Mouse (Mus musculus) neural tube, embryonic 14.5 days (tissue): ENCODE data around the gene Agbl1. TPM values are rescaled to one million over a fixed set of nuclear protein-coding genes. Genes with fewer than 3 reads are reported as not detected.

Experiments
- ATAC-seq: fragments of 200-750 bp; cut with Nextera tagmentation; 2 replicates; pipeline ENCODE4 v1.8.0; 2017; ENCODE audit warnings: low read depth, mild to moderate bottlenecking, moderate TSS enrichment, moderate library complexity
- H3K27ac ChIP-seq: fragments of 300-500 bp; sonication (generic); 2 replicates; pipeline ENCODE4 v1.5.1; 2014; ENCODE audit warnings: low read depth, mild to moderate bottlenecking, control low read depth, low read length, moderate library complexity, mixed read lengths
- H3K27me3 ChIP-seq: fragments of 300-500 bp; sonication (generic); 2 replicates; pipeline ENCODE4 v1.6.1; 2014; ENCODE audit warnings: low read length; ENCODE audit not compliant: control insufficient read depth, insufficient read depth
- H3K36me3 ChIP-seq: fragments of 300-500 bp; sonication (generic); 2 replicates; pipeline ENCODE4 v1.6.1; 2014; ENCODE audit warnings: low read length, mixed read lengths; ENCODE audit not compliant: control insufficient read depth, insufficient read depth
- H3K4me1 ChIP-seq: fragments of 300-500 bp; sonication (generic); 2 replicates; pipeline ENCODE4 v1.6.1; 2014; ENCODE audit warnings: low read length; ENCODE audit not compliant: control insufficient read depth, insufficient read depth
- H3K4me2 ChIP-seq: fragments of 300-500 bp; sonication (generic); 2 replicates; pipeline ENCODE4 v1.6.1; 2014; ENCODE audit warnings: mild to moderate bottlenecking, low read depth, low read length, control low read depth
- H3K4me3 ChIP-seq: fragments of 300-500 bp; sonication (generic); 2 replicates; pipeline ENCODE4 v1.5.1; 2014; ENCODE audit warnings: low read depth, low read length, control low read depth, mixed read lengths
- H3K9ac ChIP-seq: fragments of 300-500 bp; sonication (generic); replicated peaks from 2 replicates; pipeline ENCODE4 v1.6.1; 2014; ENCODE audit warnings: low read depth, mild to moderate bottlenecking, control low read depth, low read length, mixed read lengths
- H3K9me3 ChIP-seq: fragments of 300-500 bp; sonication (generic); 2 replicates; pipeline ENCODE4 v1.6.1; 2016; ENCODE audit warnings: low read length; ENCODE audit not compliant: control insufficient read depth
- WGBS: fragments of 180-500 bp; shearing (Covaris S2); extraction: QIAGEN DNeasy Blood & Tissue Kit; methylation state at CpG from one replicate; pipeline ENCODE4 v1.1.7; 2014; 5-methylcytosine and 5-hydroxymethylcytosine counted together
- polyA plus RNA-seq: library from polyadenylated mRNA; unstranded; fragments of >200 nt; fragmentation: Nextera tagmentation; extraction: Ambion mirVana; gene quantifications from 2 replicates; pipeline ENCODE4 v1.2.1, GENCODE M21; 2014

The Agbl1 gene
- polyA plus RNA-seq = 0.15 and 0.29 TPM in 2 replicates

DNA sequence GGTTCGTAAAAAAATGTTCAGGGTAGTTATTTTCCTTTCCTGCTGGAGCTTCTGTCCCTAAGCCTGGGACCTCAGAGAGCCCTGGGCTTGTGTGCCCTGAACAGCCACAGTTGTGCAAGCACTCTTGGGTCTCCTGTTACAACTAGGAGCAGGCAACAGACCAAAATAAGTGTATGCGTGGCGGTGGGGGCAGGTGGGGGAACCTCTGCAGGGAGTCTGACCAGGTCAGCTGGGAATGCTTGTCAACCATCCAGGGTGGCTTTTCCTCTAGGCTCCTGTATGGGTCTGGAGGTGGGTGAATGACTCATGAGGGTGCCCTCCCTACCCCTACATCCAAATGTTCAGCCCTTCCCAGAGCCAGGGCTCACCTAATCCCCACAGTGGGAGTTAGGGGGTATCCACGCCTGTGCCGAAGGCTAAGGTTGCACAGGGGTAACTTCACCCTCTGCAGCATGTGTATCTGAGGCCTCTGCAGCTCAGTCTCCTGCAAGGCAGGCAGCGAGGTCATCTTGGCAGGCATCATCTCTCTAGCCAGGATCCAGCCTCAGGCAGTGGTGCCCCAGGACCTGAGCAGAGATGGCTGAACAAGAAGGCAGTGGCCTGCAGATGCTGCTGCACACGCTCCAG is at the start of gene Agbl1:
Agbl1 (plus strand) TSS at position 577 of the 627 bp plus-strand sequence.
- H3K4me2 ChIP-seq = no peak within 1 kb of the TSS
- H3K27ac ChIP-seq = no peak within 1 kb of the TSS
- no peaks in the 10 kb centered on the region for H3K4me1 ChIP-seq
- no peak within 1 kb of the TSS for H3K4me3 ChIP-seq
- no peaks in the 10 kb centered on the region for H3K36me3 ChIP-seq
- ATAC-seq = no peak
- H3K27me3 ChIP-seq = no peaks in the 10 kb centered on the region
- WGBS = 63% methylated on average over 7 of the region's 7 CpGs
- no peak within 1 kb of the TSS for H3K9ac ChIP-seq
- H3K9me3 ChIP-seq = no peaks in the 10 kb centered on the region

DNA sequence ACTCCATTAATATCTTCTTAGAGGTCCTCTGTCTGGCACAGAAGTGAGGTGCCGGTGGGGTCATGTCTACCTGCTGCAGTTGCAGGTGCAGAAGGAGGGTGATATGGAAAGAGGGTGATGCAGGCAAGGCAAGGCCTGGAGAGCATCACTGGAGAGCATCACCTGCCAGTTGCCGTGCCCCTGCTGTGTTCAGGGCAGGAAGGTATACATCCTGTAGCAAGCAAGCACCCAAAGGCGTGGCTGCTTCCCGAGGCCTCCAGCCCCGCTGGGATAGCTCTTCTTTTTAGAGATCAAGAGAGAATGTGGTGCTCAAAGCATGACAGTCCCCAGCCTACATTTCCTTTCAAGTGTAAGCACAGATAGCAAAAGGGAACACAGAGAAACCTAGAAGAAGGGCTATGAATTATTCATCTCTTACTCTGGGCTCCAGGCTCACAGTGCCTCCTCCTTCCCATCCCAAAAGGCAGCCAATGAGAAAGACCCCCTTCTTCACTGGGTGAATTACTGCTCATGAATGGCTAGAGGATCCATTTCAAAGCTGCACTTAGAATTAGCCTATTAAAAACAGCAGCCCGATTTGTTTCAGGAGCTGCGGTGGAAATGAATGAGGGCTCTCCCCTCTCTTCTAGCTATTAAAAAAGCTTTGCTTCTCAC is 44.6 kb upstream of the Agbl1 start:
- Histone ChIP-seq H3K36me3 (no peaks in the 10 kb centered on the region), H3K4me3 (no peak overlapping the region), H3K27me3 (no peaks in the 10 kb centered on the region), H3K9me3 (no peaks in the 10 kb centered on the region), H3K4me1 (peaks cover 19% of the 10 kb centered on the region; the same call in 1 of the 2 replicates), H3K27ac (peak overlapping the region; percentile 82), H3K9ac (no peak overlapping the region), H3K4me2 (peak overlapping the region; percentile 26; the same call in 1 of the 2 replicates)
- peak; percentile 96 for ATAC-seq
- WGBS = 19% methylated on average over 7 of the region's 7 CpGs

- peak; percentile 69 for ATAC-seq
- no peaks in the 10 kb centered on the region for H3K27me3 ChIP-seq
- H3K36me3 ChIP-seq = no peaks in the 10 kb centered on the region
- WGBS = 6% methylated on average over 6 of the region's 6 CpGs
- peak overlapping the region; percentile 26; the same call in 1 of the 2 replicates for H3K4me2 ChIP-seq
- H3K4me3 ChIP-seq = no peak overlapping the region
- H3K9me3 ChIP-seq = no peaks in the 10 kb centered on the region
- H3K27ac ChIP-seq = peak overlapping the region; percentile 82
- no peak overlapping the region for H3K9ac ChIP-seq
- H3K4me1 ChIP-seq = peaks cover 19% of the 10 kb centered on the region; the same call in 1 of the 2 replicates
Observed at GRCm38 (mm10) chr7:76185681-76186121, 44.0 kb upstream of the Agbl1 start.

DNA sequence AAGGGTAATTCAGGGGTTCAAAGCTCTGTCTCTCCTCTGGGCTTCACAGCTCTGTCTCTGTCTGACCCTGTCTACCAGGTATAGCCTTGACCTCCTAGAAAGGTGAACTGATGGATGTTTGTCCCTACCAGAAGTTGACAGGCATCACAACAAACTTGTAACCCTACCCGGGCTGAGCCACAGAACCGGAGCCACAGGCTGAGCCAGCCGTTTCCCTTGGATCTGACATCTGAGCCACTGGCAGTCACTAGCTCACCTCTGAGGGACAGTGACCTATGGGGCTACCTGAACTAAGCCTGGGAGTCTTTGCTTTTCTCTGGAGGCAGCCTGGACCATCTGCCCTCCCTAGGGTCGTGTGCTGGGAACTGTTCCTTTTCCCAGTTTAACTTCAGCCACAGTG is 11.1 kb upstream of the Agbl1 start:
- Histone ChIP-seq H3K27ac (no peak overlapping the region), H3K4me1 (no peaks in the 10 kb centered on the region), H3K4me3 (no peak overlapping the region), H3K4me2 (no peak overlapping the region), H3K27me3 (no peaks in the 10 kb centered on the region), H3K9ac (no peak overlapping the region), H3K9me3 (no peaks in the 10 kb centered on the region), H3K36me3 (no peaks in the 10 kb centered on the region)
- WGBS = 80% methylated on average over 4 of the region's 4 CpGs
- no peak for ATAC-seq

DNA sequence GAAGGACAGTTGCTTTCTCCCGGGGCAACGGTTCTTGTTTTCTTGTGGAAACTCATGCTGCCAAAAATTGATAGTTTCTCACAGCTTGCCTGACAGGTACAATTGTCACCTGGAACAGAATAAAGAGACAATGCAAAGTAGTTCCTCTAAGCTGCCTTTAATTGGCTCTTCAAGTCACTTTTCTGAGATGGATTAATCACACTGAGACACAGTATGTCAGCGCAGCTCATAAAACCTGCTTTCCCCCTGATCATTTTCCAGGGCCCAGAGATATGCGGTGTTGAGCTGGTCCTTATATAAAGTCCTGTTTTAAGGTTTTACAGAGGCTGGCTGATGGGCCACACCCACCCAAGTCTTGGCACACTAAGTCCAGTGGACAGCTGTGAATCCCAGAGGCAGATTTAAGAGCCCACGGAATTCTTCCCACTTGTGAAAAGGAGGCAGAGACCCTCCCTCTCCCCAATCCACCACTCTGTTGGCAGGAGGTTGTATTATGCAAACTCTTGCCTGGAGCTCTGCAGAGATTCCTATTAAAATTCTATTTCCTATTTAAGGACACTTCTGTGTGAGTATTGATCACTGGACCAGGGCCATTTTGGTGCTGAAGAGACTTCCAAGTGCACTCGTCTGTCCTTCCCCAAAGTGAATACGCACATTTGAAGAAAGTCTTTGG is 9.8 kb upstream of the Agbl1 start:
- H3K27ac ChIP-seq = no peak overlapping the region
- no peaks in the 10 kb centered on the region for H3K4me1 ChIP-seq
- no peak overlapping the region for H3K4me2 ChIP-seq
- no peaks in the 10 kb centered on the region for H3K27me3 ChIP-seq
- H3K36me3 ChIP-seq = no peaks in the 10 kb centered on the region
- ATAC-seq = no peak
- H3K9me3 ChIP-seq = no peaks in the 10 kb centered on the region
- WGBS = 72% methylated on average over 7 of the region's 7 CpGs
- H3K9ac ChIP-seq = no peak overlapping the region
- no peak overlapping the region for H3K4me3 ChIP-seq

DNA sequence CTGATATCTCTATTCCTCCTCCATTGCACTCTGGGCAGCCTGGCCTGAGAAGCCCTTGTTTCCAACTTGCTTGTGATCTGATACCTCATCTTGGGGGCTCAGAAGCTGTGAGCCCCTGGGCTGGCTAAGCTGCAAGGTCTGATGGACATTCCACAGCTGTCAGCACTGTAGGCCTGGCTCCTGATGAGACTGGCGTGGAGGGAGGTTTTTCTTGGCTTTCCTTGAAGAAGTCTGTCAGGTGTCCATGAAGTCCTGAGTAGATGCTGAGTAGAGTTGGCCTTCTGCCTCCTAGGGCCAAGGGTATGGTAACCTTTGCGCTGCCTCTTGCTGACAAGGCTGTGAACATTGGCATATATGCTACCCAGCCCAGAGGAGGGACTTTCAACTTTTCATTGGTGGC is 7.0 kb upstream of the Agbl1 start:
- Histone ChIP-seq H3K9ac (no peak overlapping the region), H3K4me1 (no peaks in the 10 kb centered on the region), H3K4me3 (no peak overlapping the region), H3K27me3 (no peaks in the 10 kb centered on the region), H3K4me2 (no peak overlapping the region), H3K27ac (no peak overlapping the region), H3K36me3 (no peaks in the 10 kb centered on the region), H3K9me3 (no peaks in the 10 kb centered on the region)
- WGBS = 86% methylated on average over 2 of the region's 2 CpGs
- no peak for ATAC-seq

- ATAC-seq = no peak
- no peaks in the 10 kb centered on the region for H3K36me3 ChIP-seq
- H3K4me3 ChIP-seq = no peak overlapping the region
- H3K4me2 ChIP-seq = no peak overlapping the region
- no peak overlapping the region for H3K27ac ChIP-seq
- 35% methylated on average over 2 of the region's 2 CpGs for WGBS
- H3K9me3 ChIP-seq = no peaks in the 10 kb centered on the region
- H3K4me1 ChIP-seq = no peaks in the 10 kb centered on the region
- no peaks in the 10 kb centered on the region for H3K27me3 ChIP-seq
- no peak overlapping the region for H3K9ac ChIP-seq
Observed at GRCm38 (mm10) chr7:76228881-76229280, 806 bp upstream of the Agbl1 start.

GRCm38 (mm10) chr7:76234321-76234720 is 4.6 kb downstream of the Agbl1 start:
- no peak for ATAC-seq
- Histone ChIP-seq H3K36me3 (no peaks in the 10 kb centered on the region), H3K4me2 (no peak overlapping the region), H3K27ac (no peak overlapping the region), H3K4me1 (no peaks in the 10 kb centered on the region), H3K9ac (no peak overlapping the region), H3K9me3 (no peaks in the 10 kb centered on the region), H3K4me3 (no peak overlapping the region), H3K27me3 (no peaks in the 10 kb centered on the region)
- WGBS = 83% methylated on average over 2 of the region's 2 CpGs

- Histone ChIP-seq H3K9me3 (no peaks in the 10 kb centered on the region), H3K4me3 (no peak overlapping the region), H3K27me3 (no peaks in the 10 kb centered on the region), H3K9ac (no peak overlapping the region), H3K4me2 (no peak overlapping the region), H3K36me3 (no peaks in the 10 kb centered on the region), H3K4me1 (no peaks in the 10 kb centered on the region), H3K27ac (no peak overlapping the region)
- 91% methylated on average over 4 of the region's 4 CpGs for WGBS
- no peak for ATAC-seq
Observed at GRCm38 (mm10) chr7:76237497-76237896, 7.8 kb downstream of the Agbl1 start.
